Mouse (Mus musculus): ENCODE data around the gene Gm29609.

The Gm29609 gene

DNA sequence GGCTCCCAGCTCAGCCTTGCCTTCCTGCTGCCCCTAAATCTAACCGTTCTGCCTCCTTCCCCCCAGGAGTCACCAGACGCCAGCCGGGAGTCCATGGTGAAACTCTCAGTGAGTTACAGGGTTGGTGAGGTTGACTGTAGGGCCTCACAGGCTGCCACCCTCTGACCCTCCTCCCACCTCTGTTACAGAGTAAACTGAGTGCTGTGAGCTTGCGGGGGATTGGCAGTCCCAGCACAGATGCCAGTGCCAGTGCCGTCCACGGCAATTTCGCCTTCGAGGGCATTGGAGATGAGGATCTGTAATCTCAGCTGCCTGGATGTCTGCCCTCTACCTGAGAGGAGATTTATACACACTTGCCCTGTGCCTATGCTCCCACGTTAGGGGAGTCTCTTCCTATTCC is 18.5 kb upstream of the Gm29609 start:
- in situ Hi-C loops (cut with MboI): no loop called here

DNA sequence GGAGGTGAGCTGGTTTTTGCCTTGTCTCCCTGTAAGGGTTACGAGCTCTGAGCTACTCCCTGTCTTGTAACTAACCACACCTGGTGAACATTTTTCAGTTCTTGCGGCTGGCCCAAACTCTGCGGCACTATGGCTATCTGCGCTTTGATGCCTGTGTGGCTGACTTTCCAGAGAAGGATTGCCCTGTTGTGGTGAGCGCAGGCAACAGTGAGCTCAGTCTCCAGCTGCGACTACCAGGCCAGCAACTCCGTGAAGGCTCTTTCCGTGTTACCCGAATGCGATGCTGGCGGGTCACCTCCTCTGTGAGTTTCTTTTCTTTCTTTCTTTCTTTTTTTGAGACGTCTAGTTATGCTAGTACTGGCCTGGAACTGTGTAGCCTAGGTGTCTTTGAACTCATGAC is 17.4 kb upstream of the Gm29609 start:
- in situ Hi-C loops (cut with MboI): no loop called here

DNA sequence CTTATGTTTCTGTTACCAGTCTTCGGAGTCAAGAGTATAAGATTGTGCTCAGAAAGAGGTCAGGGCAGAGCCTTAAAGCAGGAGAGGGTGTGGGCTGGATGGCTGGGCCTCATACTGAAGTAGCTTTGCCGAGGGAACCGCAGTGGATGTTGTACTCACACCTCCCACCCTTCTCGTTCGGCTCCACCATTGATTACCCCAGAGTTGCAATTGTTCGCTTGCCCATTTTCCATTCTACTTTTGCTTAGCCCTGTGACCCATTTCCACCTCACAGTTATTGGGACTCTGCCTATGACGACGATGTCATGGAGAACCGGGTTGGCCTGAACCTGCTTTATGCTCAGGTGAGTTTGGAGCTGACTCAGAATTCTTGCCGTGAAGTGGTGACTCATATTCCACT is 16.5 kb upstream of the Gm29609 start:
- in situ Hi-C loops (cut with MboI): no loop called here

DNA sequence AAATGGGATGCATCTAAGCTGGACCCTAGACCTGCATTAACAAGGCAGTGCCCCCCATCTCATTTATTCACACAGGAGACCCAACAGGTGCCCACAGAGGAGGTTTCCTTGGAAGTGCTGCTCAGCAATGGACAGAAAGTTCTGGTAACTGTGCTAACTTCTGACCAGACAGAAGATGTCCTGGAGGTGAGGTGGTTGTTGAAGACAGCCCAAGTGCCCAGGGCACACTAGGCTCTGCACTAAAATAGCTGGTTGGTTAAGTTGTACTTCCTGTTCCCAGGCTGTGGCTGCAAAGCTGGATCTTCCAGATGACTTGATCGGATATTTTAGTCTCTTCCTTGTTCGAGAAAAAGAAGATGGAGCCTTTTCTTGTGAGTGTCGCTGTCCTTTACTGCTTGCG is 16.0 kb upstream of the Gm29609 start:
- in situ Hi-C loops (cut with MboI): no loop called here

DNA sequence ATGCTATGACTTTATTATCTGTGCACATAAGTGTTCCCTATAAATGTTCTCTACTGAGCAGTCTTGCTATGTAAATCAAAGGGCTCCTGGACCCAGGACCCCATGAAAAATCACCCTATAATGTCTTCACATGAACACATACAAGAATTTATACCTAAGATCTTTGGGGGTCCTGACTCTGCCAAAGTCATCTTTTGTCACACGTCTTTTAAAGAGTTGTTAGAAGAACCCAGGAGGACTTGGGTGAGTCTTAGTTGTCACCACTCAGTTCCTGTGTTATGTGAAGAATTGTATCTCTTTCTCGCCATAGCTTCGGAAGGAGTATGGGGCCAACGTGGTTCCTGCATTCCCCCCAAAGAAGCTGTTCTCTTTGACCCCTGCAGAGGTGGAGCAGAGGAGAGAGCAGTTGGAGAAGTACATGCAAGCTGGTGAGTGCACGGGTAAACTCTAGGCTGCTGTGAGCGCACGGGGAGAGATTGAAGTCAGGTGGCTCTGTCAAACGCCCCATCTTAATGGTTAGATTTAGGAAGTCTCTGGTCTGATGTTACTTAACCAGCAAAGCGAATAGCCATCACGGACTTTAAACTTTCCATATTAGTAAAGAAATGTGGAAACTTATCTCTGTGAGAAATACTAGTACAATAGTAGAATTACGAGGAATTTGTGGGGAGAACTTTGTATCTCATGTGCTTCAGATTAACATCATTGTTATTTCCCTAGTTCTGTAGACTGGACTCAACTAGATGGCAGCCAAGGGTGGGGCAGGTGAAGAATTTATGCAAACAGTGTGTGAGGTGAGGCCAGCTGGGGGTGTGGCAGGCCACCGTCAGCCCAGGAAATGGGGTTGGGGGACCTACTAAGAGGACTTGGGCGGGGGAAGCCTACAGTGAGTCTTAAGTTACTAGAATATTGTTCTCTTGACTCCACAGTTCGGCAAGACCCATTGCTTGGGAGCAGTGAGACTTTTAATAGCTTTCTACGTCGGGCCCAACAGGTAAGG is 15.1 kb upstream of the Gm29609 start:
- in situ Hi-C loops (cut with MboI): loop anchor here (5.0 kb wide), 1 partner anchor 133 kb away; no protein-coding TSS in a partner anchor

DNA sequence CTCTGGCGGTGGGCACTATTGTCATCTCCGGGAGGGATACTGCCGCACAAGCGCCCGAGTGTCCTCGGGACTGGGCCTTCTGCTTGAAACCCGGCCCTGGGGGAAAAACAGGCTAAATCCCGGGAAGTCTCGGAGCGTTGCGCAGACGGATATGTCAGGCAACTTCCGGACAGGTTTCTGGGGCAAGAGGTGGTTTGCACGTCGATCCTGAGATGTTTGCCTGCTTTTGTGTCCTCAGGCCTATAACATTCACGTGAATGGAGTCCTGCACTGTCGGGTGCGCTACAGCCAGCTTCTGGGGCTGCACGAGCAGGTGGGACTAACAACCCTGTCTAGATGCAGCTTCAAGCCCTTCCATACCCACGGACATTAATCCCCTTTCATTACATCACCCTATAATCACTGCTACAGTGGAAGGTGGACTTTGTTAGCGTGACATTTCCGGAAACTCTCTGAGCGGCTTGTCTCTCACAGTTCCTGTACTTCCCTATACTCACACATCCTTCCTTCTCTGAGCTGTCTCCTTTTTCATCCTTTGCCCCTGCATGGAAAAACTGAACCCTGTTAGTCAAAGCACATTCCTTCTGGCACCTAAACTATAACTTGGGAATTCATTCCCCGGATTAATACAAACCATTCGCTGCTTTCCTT is 14.0 kb upstream of the Gm29609 start:
- in situ Hi-C loops (cut with MboI): loop anchor here (5.0 kb wide), 1 partner anchor 134 kb away; no protein-coding TSS in a partner anchor

DNA sequence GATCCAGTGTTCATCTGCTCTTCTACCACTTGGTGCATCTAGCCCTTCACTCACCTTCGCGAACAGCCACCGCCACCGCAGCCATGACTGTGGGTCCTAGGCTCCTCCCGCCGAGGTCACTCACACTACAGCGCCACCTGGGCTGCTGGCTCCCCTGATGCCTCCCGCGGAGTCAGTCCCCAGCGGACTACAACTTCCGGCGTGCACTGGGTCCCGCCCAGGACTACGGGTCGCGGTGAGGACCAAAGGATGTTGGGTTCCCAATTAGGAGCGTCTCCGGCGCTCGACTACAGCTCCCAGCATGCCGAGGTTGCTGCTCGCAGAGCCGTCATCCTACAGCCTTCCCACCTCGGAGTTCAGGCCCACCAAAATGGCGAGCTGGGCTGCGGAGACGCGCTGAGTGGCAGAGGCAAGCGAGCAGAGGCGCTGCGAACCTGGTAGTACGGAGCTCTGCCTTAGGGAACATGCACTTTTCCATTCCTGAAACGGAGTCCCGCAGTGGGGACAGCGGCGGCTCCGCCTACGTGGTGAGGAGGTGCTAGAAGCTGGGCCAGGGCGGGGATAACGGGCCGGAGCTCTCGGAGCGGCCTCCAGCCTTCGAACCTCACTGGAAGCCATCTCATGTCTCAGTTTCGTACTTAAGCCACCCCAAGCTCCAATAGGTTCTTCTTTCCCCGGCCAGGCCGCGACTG is 13.4 kb upstream of the Gm29609 start, which contains the start of the genes Snx17 and Eif2b4:
TSS of gene Snx17 (plus strand) at position 289 of the 692 bp plus-strand sequence.
TSS of gene Eif2b4 (minus strand) at position 492 of the 692 bp plus-strand sequence.
- in situ Hi-C loops (cut with MboI): loop anchor here (5.0 kb wide), 1 partner anchor 134 kb away; no protein-coding TSS in a partner anchor

DNA sequence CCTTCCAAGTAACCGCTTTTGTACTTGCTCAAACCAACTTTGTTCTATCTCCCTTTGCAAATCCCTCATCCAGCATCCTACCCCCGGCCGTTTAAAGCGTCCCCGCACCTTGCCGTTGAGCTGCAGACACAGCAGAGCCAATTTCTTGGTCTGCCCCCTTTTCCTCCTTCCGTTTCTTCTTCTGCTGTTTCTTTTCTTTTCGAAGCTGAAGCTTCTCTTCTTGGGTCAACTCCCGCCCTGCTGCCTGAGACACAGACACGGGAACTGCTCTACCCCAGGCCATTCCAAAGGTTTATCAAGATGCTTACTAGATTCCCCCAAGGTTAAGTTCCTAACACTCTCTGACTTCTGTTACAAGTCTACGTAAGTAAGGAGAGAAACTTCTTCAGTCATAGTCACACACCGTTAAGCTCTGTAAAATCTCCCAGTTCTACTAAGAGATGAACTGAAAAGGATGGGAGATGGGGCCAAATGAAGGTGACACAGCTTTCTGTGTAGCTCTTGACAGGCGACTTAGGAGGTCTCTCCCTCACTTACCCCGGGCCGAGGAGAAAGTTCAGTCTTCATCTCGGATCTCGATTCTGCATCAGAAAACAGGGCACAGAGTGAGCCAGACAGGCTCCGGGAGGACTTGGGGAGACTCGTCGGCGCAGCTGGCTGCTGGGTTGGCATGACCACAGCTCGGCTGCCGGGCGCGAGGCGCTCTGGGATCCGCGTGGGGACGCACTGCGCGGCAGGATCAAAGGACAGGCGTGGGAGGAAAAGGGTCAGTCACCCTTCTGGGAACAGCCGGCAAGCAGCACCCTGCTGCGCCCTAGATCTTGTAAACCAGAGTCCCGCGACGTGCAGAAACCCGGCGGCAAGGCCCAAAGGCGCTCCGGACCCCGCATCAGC is 12.6 kb upstream of the Gm29609 start:
- in situ Hi-C loops (cut with MboI): loop anchor here (5.0 kb wide), 1 partner anchor 135 kb away; no protein-coding TSS in a partner anchor

DNA sequence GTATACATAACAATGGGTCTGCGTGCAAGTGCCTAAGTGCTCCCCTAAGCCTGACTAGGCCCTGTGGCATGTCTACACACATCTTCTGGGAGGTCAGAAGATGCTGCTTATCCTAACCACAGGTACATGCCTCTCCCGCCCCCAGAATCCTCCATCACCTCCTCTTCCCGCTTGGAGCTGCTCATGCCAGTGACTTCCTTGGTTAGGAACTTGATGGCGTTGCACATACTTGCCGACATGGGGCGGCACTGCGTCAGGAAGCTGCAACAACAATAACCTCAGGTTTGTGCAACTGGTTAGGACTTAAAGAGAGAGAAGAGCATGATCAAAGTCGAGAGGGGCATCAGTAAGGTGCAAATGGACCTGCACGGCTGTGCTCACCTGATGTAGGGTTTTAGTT is 10.5 kb upstream of the Gm29609 start:
- in situ Hi-C loops (cut with MboI): loop anchor here (5.0 kb wide), 1 partner anchor 137 kb away; no protein-coding TSS in a partner anchor

DNA sequence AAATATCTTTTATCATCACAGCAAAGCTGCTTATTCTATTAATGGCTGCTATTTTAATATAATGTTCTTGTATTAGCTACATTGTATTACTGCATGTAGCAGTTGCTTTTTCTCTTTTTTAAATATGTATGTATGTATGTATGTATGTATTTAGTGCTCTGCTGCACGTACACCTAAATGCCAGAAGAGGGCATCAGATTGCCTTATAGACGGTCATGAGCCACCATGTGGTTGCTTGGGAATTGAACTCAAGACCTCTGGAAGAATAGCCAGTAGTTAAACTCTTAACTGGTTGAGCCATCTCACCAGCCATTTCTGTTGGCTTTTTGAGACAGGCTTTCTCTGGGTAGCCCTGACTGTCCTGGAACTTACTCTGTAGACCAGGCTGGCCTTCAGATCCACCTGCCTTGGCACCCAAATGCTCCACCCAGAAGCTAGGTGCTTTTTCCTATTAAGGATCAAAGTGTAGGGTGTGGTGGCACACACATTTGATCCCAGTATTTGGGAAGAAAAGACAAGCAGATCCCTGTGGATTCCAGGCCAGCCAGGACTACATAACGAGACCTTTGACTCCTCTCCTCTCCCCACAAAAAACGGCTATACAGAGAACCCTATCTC is 8.6 kb upstream of the Gm29609 start:
- in situ Hi-C loops (cut with MboI): no loop called here

DNA sequence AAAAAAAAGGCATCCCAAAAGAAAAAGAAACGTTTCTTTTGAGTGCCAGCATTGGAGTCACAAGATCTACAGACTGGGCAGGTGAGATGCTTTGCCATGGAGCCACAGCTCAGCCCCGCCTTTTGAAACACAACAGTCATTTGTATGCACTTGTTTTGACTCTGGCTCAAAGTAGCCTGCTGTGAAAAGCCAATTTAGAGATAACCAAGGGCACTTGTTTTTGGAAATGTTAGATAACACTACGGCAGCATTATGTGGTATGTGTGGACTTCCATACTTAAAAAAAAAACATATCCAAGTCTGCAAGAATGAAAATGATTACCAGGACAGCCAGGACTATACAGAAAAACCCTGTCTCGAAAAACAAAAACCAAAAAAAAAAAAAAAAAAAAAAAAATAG is 4.0 kb upstream of the Gm29609 start:
- in situ Hi-C loops (cut with MboI): no loop called here

DNA sequence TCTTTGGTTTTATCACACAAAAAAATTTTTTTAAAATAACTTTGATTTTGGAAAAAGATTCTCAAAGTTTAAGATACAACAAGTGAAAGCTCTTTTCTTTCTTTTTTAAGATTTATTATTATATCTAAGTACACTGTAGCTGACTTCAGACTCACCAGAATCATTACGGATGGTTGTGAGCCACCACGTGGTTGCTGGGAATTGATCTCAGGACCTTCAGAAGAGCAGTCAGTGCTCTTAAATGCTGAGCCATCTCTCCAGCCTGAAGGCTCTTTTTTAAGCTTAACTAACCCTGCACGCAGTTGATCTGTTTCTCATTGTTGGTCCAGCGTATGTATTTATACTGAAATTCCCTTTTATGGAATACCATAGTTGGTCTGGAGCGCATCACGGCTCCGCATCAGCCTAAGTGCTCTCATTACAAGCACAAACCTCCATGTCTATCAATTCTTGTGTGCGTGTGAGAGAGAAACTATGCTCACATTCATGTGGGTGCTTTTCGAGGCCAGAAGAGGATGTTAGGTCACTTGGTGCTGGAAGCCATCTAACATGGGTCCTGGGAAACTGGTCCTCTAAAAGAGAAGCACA is 1.6 kb upstream of the Gm29609 start:
- in situ Hi-C loops (cut with MboI): no loop called here

DNA sequence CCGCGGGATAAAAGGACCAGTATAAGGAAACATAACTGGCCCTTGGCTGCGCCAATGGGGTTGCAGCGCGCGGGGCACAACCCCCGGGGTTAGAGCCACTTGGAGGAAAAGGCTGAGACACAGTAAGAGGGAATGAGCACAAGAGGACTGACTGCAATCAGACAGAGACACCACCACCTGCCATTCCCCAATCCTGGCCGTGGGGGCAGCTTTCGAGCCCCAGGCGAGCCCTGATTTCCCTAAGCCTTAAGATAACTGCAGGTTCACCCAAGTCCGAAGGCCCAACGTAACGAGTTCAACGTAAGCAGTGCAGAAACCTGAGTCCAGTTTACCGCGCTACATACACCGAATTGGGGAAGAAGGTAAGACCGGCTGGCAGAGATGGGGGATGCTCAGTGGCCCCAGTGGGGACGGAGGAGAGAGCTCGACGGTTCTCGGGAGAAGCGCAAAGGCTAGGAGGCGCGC is 378 bp downstream of the Gm29609 start:
- in situ Hi-C loops (cut with MboI): no loop called here

DNA sequence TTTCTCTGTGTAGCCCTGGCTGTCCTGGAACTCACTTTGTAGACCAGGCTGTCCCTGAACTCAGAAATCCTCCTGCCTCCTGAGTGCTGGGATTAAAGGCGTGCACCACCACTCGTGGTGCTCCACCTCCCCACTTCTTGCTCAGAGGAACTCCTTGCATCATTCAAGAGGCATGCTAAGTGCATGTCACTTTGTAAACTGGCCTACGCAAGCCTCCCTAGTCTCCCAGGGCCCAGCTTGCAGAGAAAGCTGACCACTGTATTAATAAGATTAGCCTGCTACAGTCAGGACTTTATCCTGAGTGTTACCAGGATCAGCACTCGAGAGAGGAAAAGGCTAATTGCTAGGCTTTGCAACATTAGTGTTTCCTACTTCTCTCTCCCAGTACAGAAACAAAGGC is 11.1 kb downstream of the Gm29609 start:
- in situ Hi-C loops (cut with MboI): no loop called here

DNA sequence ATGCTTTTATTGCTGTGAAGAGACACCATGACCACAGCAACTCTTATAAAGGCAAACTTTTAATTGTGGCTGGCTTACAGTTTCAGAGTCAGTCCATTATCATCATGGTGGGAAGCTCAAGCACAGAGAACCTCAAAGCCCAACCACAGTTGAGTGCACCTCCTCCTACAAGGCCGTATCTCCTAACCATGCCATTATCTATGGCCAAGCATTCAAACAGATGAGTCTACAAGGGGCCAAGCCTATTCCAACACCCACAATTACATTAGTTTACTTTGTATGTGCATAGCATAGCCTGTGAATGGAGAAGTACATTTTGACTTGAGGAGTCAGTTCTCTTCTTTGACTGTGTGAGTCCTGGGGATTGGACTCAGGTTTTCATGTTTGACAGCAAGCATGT is 14.8 kb downstream of the Gm29609 start:
- in situ Hi-C loops (cut with MboI): no loop called here

DNA sequence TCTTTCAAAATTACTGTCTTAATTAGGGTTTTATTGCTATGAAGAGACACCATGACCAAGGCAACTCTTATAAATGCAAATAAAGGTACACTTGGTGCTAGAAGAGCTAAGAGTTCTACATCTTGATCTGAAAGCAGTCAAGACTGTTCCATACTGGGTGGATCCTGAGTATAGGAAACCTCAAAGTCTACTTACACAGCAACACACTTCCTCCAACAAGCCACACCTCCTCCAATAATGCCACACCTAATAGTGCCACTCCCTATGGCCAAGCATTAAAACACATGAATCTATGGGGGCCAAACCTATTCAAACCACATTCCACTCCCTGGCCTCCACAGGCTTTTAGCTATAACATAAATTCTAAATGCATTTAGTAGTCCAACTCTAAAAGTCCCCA is 17.2 kb downstream of the Gm29609 start:
- in situ Hi-C loops (cut with MboI): no loop called here

DNA sequence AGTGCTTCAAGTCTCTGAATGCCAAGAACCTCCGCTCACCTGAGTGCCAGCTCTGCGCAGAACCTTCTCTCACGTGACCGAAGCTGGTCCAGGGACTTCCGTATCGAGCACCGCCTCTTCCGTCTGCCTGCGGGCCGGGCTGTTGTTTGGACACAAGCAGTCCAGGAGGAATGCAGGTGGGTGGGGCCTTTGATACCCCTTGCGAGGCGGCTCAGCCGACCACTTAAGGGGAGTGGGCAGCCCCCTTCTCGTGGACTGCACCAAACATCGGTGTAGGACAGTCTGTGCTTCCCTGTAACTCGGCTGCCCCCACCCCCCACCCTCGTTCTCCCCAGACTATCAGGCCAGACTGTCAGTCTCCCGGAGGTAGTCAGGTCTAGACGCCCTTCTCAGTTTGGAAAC is 25.6 kb downstream of the Gm29609 start, which contains the start of gene Mpv17:
TSS of gene Mpv17 (minus strand) at position 100 of the 402 bp plus-strand sequence.
- in situ Hi-C loops (cut with MboI): no loop called here

DNA sequence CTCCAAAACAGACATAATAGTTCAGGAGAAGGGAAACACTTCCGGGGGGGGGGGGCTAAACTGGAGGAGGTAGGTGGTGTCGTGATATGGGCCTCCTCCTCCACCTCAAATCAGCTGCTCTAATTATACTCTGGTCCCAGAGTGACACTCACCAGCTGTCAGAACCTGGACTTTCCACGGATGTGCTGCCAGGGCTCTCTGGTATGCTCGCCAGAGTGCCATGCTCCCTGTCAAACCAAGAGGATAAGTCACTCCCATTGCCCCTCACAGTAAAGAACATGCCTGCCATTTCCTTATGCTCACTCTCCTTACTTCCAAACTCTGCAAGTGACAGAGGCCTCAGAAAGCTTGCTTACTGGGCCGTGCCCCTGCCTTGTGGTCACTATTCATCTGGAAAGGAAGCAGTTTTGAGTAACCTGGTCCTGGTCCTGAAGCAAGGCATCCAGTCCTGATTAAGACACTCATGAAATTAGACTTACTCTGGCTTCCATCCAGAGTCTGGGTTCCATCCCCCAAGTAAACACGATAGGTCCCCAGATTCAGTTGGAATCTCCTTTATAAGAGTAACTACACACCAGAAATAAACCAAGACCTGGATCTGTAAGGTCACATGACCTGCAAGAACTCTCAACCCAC is 26.1 kb downstream of the Gm29609 start:
- in situ Hi-C loops (cut with MboI): no loop called here

DNA sequence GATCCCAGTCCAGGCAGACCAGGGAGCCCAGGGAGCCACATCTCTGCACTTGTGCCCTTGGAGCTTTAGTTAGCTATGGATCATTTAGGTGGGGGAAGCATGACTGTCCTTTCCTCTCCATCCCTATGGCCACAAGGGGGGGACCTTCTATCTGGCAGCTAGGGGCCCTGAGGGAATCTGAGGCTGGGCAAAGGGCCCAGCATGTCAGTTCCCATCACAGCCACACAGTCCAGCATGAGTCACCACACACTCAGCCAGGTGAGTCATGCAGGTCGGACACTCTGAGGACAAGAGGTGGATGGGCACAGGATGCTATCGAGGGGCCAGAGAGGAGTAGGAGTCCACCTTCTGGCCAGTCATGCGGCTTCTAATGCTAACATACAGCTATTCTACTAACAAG is 28.0 kb downstream of the Gm29609 start:
- in situ Hi-C loops (cut with MboI): no loop called here

Data from mature B cell (primary cell).